Mouse (Mus musculus): ENCODE data around the gene Armc6.
A peak's percentile ranks its signal among the peaks of the same experiment; 100 is the strongest.

Gene Armc6

GRCm38 (mm10) chr8:70234080-70234780 is at the start of gene Armc6, which contains the start of gene Sugp2:
Gene Armc6, minus strand, starts transcription at chr8:70234466.
Gene Sugp2, plus strand, starts transcription at chr8:70234226.
- DNase-seq, result peak; percentile 95 to 97

DNA sequence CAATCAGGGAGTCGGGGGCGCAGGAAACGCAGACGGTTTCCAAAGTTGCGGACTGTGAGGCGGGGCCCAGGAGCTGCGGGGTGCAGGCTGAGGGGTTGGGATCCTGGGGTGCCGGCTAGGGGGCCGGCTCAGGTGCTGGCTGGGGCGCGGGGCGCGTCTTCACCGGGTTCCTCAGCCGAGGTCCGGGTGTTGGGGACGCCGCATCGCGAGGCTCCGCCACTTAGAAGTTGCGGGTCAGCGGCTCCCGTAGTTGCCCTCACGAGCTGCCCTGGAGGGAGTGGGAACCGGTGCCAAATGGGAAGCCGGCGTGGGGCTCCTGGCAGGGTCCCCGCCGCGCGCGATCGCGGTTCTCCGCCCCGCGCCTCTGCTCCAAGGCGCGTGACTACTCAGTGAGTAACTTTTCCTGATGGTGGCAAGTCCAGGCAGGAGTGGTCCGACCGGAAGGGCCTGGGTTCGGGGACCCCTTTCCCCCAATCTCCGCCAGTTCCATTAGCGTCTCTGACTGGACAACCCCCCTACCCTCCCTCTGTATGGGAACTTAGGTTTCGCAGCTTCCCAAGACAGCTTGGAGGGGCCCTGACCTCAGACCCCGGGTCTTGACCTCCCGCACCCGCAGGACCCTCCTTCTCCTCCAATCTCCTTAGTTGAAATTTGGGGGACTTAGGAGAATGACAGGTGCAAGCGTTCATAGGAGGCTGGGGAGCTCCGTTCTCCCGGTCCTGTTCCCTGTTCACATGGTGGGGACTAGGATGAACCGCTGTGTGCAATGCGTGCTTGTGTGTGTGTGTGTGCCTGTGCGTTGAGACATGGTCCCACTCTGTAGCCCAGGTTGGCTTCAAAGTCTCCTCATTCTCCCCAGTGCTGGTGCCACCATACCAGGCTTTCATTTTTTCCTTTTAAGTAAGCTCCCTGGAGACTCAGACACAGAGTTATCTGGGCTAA is 49.1 kb upstream of the Armc6 start:
- peak in 1 of 2 experiments; percentile 45 for DNase-seq

DNA sequence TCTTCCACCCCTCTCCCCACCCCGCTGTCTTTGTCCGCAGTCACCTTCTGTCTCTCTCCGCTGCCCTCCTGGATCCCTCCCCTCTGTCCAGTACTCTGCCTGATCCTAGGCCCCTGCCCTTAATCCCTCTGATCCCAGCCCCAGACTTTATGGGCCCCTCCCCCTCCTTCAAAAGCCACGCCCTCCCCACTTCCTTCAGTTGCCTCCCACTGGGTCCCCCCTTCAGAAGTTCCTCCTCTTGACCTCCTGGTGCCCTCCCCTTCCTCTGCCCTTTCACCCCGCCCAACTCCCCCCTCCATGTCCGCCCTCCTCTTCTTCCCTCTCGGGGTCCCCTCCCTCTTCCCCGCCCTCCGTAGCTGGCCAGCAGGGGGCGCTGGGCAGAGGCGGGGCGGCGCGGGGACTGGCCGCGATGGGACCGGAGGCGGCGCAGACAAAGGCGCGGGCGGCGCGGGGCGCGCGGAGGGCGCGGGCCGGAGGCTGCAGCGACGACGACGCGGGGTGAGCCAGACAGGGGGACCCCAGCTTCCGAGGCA is 48.4 kb upstream of the Armc6 start, which contains the start of gene Homer3:
Homer3 (plus strand) TSS at position 225 of the 533 bp plus-strand sequence.
- DNase-seq, result peak; percentile 94 to 96

DNA sequence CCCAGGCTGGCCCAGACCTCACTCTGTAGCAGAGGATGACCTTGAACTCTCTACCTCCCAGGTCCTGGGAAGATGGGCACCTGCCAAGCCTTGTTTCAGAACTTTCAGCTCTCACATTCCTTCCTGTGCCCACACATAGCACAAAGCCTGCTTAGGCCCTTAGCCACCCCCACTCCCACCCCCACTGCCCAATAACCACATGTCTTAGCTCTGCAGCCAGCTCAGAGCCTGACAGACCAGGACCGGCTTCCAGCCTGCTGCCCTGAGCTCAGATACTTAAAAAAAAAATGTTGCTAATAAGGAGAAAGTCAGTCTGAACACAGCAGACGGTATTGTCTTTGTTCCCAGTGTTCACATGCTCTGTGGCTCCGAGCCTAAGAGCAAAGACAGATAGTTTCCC is 46.7 kb upstream of the Armc6 start:
- DNase-seq, result no peak

GRCm38 (mm10) chr8:70279266-70279665 is 45.0 kb upstream of the Armc6 start:
- DNase-seq, result no peak

- DNase-seq, result no peak
Observed at GRCm38 (mm10) chr8:70278175-70278574, 43.9 kb upstream of the Armc6 start.

- DNase-seq, result peak in 1 of 2 experiments; percentile 41
Observed at GRCm38 (mm10) chr8:70276476-70276875, 42.2 kb upstream of the Armc6 start.

DNA sequence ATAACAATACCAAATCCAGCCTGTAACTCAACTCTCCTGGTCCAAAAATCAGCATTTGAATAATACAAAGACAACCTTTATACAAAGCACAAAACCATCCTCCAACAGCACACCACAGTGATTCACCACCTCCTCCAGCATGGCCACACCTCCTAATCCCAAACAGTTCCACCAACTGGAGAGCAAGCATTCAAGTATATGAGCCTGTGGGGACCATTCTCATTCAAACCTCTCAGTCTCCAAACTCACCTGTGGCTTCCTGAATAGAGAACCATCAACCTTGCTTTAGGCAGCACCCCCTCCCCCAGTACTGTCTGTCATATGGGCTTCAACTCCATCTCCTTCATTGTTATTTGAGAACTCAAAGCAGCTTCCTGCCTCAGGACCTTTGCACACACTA is 40.1 kb upstream of the Armc6 start:
- DNase-seq, result no peak

- peak in 1 of 2 experiments; percentile 43 for DNase-seq
Observed at GRCm38 (mm10) chr8:70272949-70273348, 38.7 kb upstream of the Armc6 start.

DNA sequence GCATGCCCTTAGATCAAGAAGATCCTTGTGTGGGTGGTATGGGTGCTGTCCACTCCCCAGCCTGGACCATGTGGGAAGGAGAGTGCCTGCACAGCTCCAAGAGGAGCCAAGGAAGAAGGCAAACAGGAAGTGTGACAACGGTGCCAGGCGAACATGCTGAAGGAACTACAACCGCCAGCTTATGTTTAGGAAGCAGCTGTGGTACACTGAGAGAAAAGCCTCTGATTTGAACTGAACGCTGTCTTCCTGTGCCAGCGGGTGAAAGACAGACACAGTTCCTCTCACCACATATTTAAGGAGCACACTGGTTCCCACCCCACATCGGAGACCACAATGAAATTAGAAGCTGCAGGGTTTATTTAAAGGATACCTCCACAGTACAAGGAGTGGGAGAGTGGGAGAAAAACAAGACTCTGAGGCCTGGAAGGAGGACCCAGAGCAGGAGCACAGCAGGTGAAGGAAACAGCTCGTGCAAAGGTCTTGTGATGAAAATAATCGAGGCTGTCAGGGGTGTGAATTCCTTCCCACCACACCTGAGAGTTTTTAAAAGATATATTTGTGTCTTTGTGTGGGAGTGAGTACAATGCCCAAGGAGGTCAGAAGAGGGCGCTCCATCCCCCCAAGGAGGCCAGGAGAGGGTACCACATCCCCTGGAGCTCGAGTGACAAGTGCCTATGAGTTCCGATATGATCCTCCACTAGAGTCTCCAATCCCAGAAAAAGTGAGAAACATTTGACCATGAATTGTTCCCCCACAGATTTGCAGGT is 34.7 kb upstream of the Armc6 start:
- peak; percentile 64 to 66 for DNase-seq

DNA sequence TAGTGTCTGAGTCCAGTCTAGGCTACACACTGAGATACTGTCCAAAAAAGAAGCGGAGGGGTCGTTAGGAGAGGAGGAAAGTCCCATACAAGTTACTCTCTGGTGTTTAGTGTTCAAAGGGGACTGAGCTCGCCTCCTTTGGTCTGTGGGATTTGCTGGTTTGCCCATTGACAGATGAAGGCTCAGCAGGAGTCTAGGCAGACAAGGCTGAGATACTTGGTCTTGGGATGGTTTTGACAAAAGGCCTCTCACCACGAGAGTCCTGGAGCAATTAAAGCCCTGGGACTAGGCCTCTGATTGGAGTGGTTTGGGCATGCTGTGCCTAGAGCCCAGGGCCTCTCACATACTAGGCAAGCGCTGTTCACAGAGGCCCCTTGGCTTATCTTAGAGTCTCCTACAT is 34.0 kb upstream of the Armc6 start:
- DNase-seq, result no peak

DNA sequence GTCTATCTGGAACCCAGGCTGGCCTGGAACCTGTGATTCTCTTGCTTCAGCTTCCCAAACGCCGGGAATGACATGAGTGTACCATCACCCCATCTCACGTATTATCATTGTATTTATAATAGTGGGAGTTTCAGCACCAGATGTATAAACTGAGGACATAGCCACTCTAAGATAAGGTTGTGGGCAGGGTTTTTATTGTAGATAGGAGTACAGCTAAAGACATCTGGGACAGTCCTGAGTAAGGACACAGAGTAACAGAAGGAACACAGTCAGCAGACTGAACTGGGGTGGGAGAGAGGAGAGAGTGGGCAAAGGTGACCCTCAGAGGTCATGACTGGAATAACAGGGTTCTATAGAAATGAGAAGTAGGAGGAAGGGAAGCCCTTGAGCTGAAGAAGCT is 33.4 kb upstream of the Armc6 start:
- DNase-seq, result no peak

GRCm38 (mm10) chr8:70259043-70259442 is 24.8 kb upstream of the Armc6 start:
- DNase-seq, result no peak

- no peak for DNase-seq
Observed at GRCm38 (mm10) chr8:70258600-70258999, 24.3 kb upstream of the Armc6 start.

GRCm38 (mm10) chr8:70257456-70257855 is 23.2 kb upstream of the Armc6 start:
- DNase-seq, result no peak

- no peak for DNase-seq
Observed at GRCm38 (mm10) chr8:70254628-70255027, 20.4 kb upstream of the Armc6 start.

DNA sequence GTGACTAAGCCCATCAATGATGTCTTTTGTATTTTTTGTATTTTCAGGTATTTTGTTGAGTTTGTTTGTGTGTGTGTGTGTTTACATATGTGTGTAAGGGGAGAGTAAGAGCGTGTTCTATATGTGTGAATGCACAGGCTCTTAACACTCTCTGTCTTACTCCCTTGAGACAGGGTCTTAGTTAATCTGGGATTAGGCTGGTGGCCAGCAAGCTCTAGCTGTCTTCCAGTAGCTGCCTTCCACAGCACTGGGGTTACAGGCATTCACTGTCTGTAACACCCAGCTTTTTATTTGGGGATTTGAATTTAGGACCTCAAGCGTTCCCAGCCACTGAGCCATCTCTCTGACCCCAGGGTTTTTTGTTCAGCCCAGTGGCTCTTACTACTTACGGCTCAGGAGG is 13.6 kb upstream of the Armc6 start:
- no peak for DNase-seq

- DNase-seq, result no peak
Observed at GRCm38 (mm10) chr8:70246622-70247021, 12.4 kb upstream of the Armc6 start.

DNA sequence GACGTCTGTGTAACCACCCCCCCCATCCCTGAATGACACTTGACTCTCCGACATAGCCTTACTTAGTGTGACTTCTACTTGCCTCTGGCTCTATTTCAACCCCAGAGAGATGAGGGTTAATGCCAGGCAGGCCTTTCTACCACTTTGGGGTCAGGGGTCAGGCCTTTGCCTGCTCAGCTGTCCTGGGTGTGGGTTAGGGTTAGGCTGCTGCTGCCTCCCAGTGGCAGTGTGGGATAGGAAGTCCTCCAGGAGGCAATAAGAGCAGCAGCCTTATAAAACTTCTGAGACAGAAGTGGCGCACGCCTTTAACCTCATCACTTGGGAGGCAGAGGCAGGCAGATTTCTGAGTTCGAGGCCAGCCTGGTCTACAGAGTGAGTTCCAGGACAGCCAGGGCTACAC is 6.4 kb upstream of the Armc6 start:
- peak in 1 of 2 experiments; percentile 30 for DNase-seq

DNA sequence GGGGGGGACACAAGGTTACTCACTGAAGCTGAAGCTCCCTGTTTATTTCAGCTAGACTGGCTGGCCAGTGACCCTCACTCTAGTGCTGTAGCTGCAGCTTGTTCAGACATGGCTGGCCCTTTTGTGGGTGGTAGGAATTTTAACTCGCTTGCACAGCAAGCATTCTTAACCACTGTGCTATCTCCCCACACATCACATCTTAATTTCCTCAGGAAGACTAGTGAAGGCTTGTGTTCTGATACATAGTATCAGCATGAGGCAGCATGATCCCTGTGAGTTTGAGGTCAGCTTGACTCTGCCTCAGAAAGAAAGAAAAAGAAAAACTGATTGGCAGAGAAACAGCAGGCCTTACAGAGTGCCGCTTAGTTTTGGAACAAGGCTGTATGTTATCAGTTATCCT is 3.6 kb upstream of the Armc6 start:
- no peak for DNase-seq

- no peak for DNase-seq
Observed at GRCm38 (mm10) chr8:70234781-70235128, 489 bp upstream of the Armc6 start.

GRCm38 (mm10) chr8:70233606-70234005 is 660 bp downstream of the Armc6 start:
- DNase-seq, result no peak

GRCm38 (mm10) chr8:70230837-70231236 is 3.4 kb downstream of the Armc6 start:
- DNase-seq, result no peak
